In genomic region chr16:94180122-94180870, GRCm38 (mm10) we compare ENCODE assay signal across 14 mouse cellular contexts.
DNase-seq lines count a peak whose midpoint lies in the region; ATAC-seq lines count a peak whose summit lies in the region.
"Had no signal": no experiment of that assay in that cellular context is flagged by ENCODE, and none has a peak within 500 bp of the region (broad histone marks: within the 10 kb centered on the region; RNA-seq: fewer than 3 reads in every experiment).

No protein-coding gene starts in this region.

- H3K4me1 ChIP-seq in hindbrain, embryonic 11.5 days (replicated peaks; ENCODE audit: control insufficient read depth, insufficient read depth, low read length) = peaks cover 12% of the 10 kb centered on the region
- H3K4me1 ChIP-seq in midbrain, embryonic 13.5 days (replicated peaks) = peaks cover 42% of the 10 kb centered on the region

- H3K9ac ChIP-seq in hindbrain, embryonic 11.5 days (ENCODE audit: low read depth, low read length) = no peak overlapping the region
- 0 out of 2 replicates have a peak overlapping the region, but pooled peaks have one; percentile 33 for H3K9ac ChIP-seq in midbrain, embryonic 13.5 days (replicated peaks)
- H3K9ac ChIP-seq: liver, embryonic 13.5 days had no signal

- peaks cover 14% of the 10 kb centered on the region for H3K27me3 ChIP-seq in hindbrain, embryonic 11.5 days (ENCODE audit: control insufficient read depth, insufficient read depth, low read length)
- peaks cover 84% of the 10 kb centered on the region for H3K27me3 ChIP-seq in midbrain, embryonic 13.5 days

- 45% methylated on average over 12 of the region's 12 CpGs for WGBS in hindbrain, embryonic 11.5 days
- WGBS in midbrain, embryonic 13.5 days = 21% methylated on average over 12 of the region's 12 CpGs

- H3K36me3 ChIP-seq in hindbrain, embryonic 11.5 days (ENCODE audit: control insufficient read depth, insufficient read depth, low read length) = no peaks in the 10 kb centered on the region
- H3K36me3 ChIP-seq in midbrain, embryonic 13.5 days = no peaks in the 10 kb centered on the region
- H3K36me3 ChIP-seq: liver, embryonic 13.5 days had no signal

- DNase-seq in MEL-GATA-1-ER (ENCODE audit: extremely low read depth, low read depth) = peak; percentile 64
- peak; percentile 50 for DNase-seq in embryo, embryonic 10.5 days (ENCODE audit: low spot score)
- DNase-seq in hindbrain, embryonic 11.5 days (ENCODE audit: low spot score) = peak; percentile 47
- DNase-seq in frontal cortex, postnatal 14 days (ENCODE audit: low spot score in 2 of 2) = no peak
- no peak for DNase-seq in right cerebral cortex, postnatal 10 days (ENCODE audit: low spot score in 2 of 2)
- DNase-seq in cerebellum, postnatal 4 days (ENCODE audit: low spot score in 2 of 2) = no peak
- DNase-seq: cerebellum, postnatal 36 days; heart, postnatal 4 days; kidney, postnatal 14 days; liver, embryonic 13.5 days; thymus, postnatal 4 days had no signal

- ATAC-seq in hindbrain, embryonic 11.5 days (ENCODE audit: low FRiP score) = 0 out of 2 replicates have a peak, but pooled peaks have one; percentile 50
- ATAC-seq in midbrain, embryonic 13.5 days = peak; percentile 9; the same call in 1 of the 2 replicates
- ATAC-seq: activated CD4-positive, CD25-positive, alpha-beta regulatory T cell, adult 4 months had no signal

- no peaks in the 10 kb centered on the region for H3K9me3 ChIP-seq in hindbrain, embryonic 11.5 days (ENCODE audit: control insufficient read depth, low read length)
- no peaks in the 10 kb centered on the region for H3K9me3 ChIP-seq in midbrain, embryonic 13.5 days
- H3K9me3 ChIP-seq: liver, embryonic 13.5 days had no signal

- H3K4me2 ChIP-seq in hindbrain, embryonic 11.5 days (replicated peaks; ENCODE audit: low read depth, low read length) = peak overlapping the region; percentile 24
- peak overlapping the region; percentile 36 for H3K4me2 ChIP-seq in midbrain, embryonic 13.5 days (replicated peaks)
- H3K4me2 ChIP-seq: liver, embryonic 13.5 days had no signal

- H3K4me3 ChIP-seq in hindbrain, embryonic 11.5 days (ENCODE audit: low read depth, low read length) = no peak overlapping the region
- no peak overlapping the region for H3K4me3 ChIP-seq in midbrain, embryonic 13.5 days (replicated peaks)
- H3K4me3 ChIP-seq: liver, embryonic 13.5 days had no signal

- no peak overlapping the region for H3K27ac ChIP-seq in hindbrain, embryonic 11.5 days (ENCODE audit: low read depth, low read length)
- H3K27ac ChIP-seq in midbrain, embryonic 13.5 days = peak overlapping the region; percentile 56
- H3K27ac ChIP-seq: liver, embryonic 13.5 days; macrophage had no signal

Comparison
In these comparisons a context has a peak if more than half of its experiments do, and no peak if none do; other contexts are left out.
1. DNase-seq: peak in MEL-GATA-1-ER (single experiment), embryo, embryonic 10.5 days (single experiment) and hindbrain, embryonic 11.5 days (single experiment); none in frontal cortex, postnatal 14 days (0 of 2), right cerebral cortex, postnatal 10 days (0 of 2) and cerebellum, postnatal 4 days (0 of 2).